26 mouse cellular contexts compared by ENCODE assay signal in genomic region chr14:105523849-105524248, GRCm38 (mm10).
DNase-seq lines count a peak whose midpoint lies in the region; ATAC-seq and TF ChIP-seq lines count a peak whose summit lies in the region.
"Had no signal": no experiment of that assay in that cellular context is flagged by ENCODE, and none has a peak within 500 bp of the region (broad histone marks: within the 10 kb centered on the region; RNA-seq: fewer than 3 reads in every experiment).

No protein-coding gene starts in this region.

- H3K4me3 ChIP-seq in layer of hippocampus, adult 2 months: no peak overlapping the region
- H3K4me3 ChIP-seq: embryonic facial prominence, embryonic 13.5 days; embryonic facial prominence, embryonic 15.5 days; erythroblast, embryonic 14.5 days; forebrain, embryonic 10.5 days; forebrain, embryonic 12.5 days had no signal

- DNase-seq in frontal cortex, postnatal 14 days (ENCODE audit: low spot score in 2 of 2): no peak
- DNase-seq in layer of hippocampus, adult 2 months (ENCODE audit: low spot score in 2 of 2): peak in 1 of 2 experiments; percentile 29
- DNase-seq in layer of hippocampus, adult 9-10 months (ENCODE audit: low spot score): no peak
- DNase-seq in brain, adult 2 months (ENCODE audit: low read depth, low spot score): peak; percentile 44
- DNase-seq: adrenal gland, adult 8-10 months; adrenal gland, postnatal 14 days; adrenal gland, postnatal 36 days; B cell, adult 2 months; cerebellum, adult 11 months; cerebellum, adult 18-20 months; cerebellum, adult 8-10 months; cerebellum, adult 9-11 months; cerebellum, postnatal 14 days; cerebellum, postnatal 36 days; embryo, embryonic 11 days had no signal

- 0 out of 2 replicates have a peak, but pooled peaks have one; percentile 7 for TF ChIP-seq CTCF in layer of hippocampus, adult 2 months (conservative IDR thresholded peaks at IDR 0.05)

- H3K27ac ChIP-seq in layer of hippocampus, adult 2 months: no peak overlapping the region
- H3K27ac ChIP-seq: embryonic facial prominence, embryonic 13.5 days; embryonic facial prominence, embryonic 15.5 days; forebrain, embryonic 10.5 days; forebrain, embryonic 12.5 days had no signal

- ATAC-seq in frontal cortex, adult (ENCODE audit: low TSS enrichment): peak; percentile 82
- ATAC-seq: activated CD4-positive, CD25-positive, alpha-beta regulatory T cell, adult 4 months; CD4-positive, CD25-positive, alpha-beta regulatory T cell, adult 4 months; forebrain, embryonic 14.5 days; forebrain, embryonic 16.5 days; Patski had no signal
